Mouse (Mus musculus): Measurements from ENCODE around the gene Arr3. TPM values are rescaled to one million over a fixed set of nuclear protein-coding genes. Genes with fewer than 3 reads are reported as not detected.

Arr3 gene
- polyA plus RNA-seq (2014; fragmentation: Nextera tagmentation; extraction: Ambion mirVana), result 0.78 and 0.82 TPM in 2 replicates

DNA sequence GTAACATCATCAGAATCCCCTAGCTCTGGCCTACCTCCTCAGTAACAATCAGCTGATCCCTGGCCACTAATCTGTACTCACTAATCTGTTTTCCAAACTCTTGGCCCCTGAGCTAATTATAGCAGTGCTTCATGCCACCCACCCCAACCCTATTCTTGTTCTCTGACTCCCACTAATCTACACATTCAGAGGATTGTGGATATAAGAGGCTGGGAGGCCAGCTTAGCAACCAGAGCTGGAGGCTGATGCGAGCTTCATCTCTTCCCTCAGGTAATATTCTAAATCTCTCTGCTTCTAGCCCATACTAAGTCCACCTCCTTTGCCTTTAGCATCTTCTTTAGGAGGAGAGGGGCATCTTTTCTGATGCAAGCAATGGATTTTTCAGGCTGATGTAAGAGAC is at the start of gene Arr3:
Gene Arr3 (plus strand): TSS at position 184 of the 400 bp plus-strand sequence.
- Histone ChIP-seq H3K4me3 (ENCODE audit: control insufficient read depth in 1 of 2, insufficient read depth in 1 of 2, low read depth in 1 of 2, low read length in 2 of 2) (no peak within 1 kb of the TSS), H3K36me3 (ENCODE audit: control insufficient read depth, insufficient read depth, low read length) (no peaks in the 10 kb centered on the region), H3K4me2 (ENCODE audit: low read length) (no peak within 1 kb of the TSS), H3K27me3 (ENCODE audit: control insufficient read depth, insufficient read depth, low read length) (no peaks in the 10 kb centered on the region), H3K9ac (ENCODE audit: low read length) (no peak within 1 kb of the TSS), H3K27ac (replicated peaks in 1 of 2; ENCODE audit: control insufficient read depth in 1 of 2, insufficient read depth in 1 of 2, low read depth in 2 of 2, low read length in 2 of 2) (no peak within 1 kb of the TSS; a peak in 1 of 4 replicates), H3K9me3 (ENCODE audit: control insufficient read depth, low read length) (no peaks in the 10 kb centered on the region), H3K4me1 (ENCODE audit: control insufficient read depth in 2 of 2, insufficient read depth in 2 of 2, low read length in 2 of 2) (peaks cover 2 to 3% of the 10 kb centered on the region in 2 experiments; a peak in 2 of 4 replicates)
- 38% methylated on average over 1 of the region's 1 CpGs for WGBS
- no peak for ATAC-seq (ENCODE audit: insufficient number of reproducible peaks, insufficient read depth, low FRiP score, low read depth)

DNA sequence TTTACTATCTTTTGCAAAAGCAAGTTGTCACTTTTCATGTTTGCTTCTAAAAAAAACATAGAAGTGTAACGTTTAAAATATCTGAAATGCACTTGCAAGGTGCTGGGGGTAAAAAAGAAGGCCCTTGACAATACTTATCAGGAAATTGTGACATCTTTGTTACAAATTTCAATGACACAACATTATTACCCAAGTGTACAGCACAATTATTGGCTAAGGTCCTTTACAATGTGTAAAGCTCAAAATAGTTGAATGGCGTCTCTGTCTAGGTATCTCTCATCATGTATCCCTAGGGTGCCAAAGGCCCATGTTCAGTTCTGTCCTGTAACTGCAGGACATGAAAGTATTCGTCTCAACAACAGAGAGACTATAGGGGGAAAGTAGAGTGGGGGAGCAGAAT is 49.3 kb upstream of the Arr3 start:
- Histone ChIP-seq H3K4me1 (ENCODE audit: control insufficient read depth in 2 of 2, insufficient read depth in 2 of 2, low read length in 2 of 2) (no peaks in the 10 kb centered on the region), H3K27ac (replicated peaks in 1 of 2; ENCODE audit: control insufficient read depth in 1 of 2, insufficient read depth in 1 of 2, low read depth in 2 of 2, low read length in 2 of 2) (no peak overlapping the region), H3K9ac (ENCODE audit: low read length) (no peak overlapping the region), H3K27me3 (ENCODE audit: control insufficient read depth, insufficient read depth, low read length) (no peaks in the 10 kb centered on the region), H3K9me3 (ENCODE audit: control insufficient read depth, low read length) (no peaks in the 10 kb centered on the region), H3K4me3 (ENCODE audit: control insufficient read depth in 1 of 2, insufficient read depth in 1 of 2, low read depth in 1 of 2, low read length in 2 of 2) (no peak overlapping the region), H3K4me2 (ENCODE audit: low read length) (no peak overlapping the region), H3K36me3 (ENCODE audit: control insufficient read depth, insufficient read depth, low read length) (no peaks in the 10 kb centered on the region)
- whole genome bisulfite sequencing, result 61% methylated on average over 3 of the region's 3 CpGs
- no peak for ATAC-seq (ENCODE audit: insufficient number of reproducible peaks, insufficient read depth, low FRiP score, low read depth)

DNA sequence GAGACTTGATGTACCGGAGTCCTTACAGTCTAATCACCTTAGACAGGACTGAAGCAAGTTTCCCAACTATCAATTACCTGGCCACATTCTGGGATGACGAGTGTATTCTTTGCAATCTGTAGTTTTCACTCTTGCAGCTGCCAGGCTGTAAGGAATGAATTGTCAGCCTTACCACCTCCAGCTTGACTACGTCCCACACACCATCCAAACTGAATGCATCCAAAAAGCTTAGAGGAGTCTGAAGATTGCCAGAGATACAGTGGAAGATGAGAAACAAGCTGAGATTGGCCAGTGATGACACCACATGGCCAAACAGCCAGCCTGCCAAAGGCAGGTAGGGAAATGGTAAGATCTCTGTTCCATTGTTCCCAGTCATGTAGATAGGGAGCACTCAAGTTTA is 39.6 kb upstream of the Arr3 start:
- Histone ChIP-seq H3K4me1 (ENCODE audit: control insufficient read depth in 2 of 2, insufficient read depth in 2 of 2, low read length in 2 of 2) (no peaks in the 10 kb centered on the region), H3K9ac (ENCODE audit: low read length) (no peak overlapping the region), H3K36me3 (ENCODE audit: control insufficient read depth, insufficient read depth, low read length) (no peaks in the 10 kb centered on the region), H3K4me3 (ENCODE audit: control insufficient read depth in 1 of 2, insufficient read depth in 1 of 2, low read depth in 1 of 2, low read length in 2 of 2) (no peak overlapping the region), H3K9me3 (ENCODE audit: control insufficient read depth, low read length) (no peaks in the 10 kb centered on the region), H3K27me3 (ENCODE audit: control insufficient read depth, insufficient read depth, low read length) (no peaks in the 10 kb centered on the region), H3K27ac (replicated peaks in 1 of 2; ENCODE audit: control insufficient read depth in 1 of 2, insufficient read depth in 1 of 2, low read depth in 2 of 2, low read length in 2 of 2) (no peak overlapping the region), H3K4me2 (ENCODE audit: low read length) (no peak overlapping the region)
- no peak for ATAC-seq (ENCODE audit: insufficient number of reproducible peaks, insufficient read depth, low FRiP score, low read depth)
- WGBS, result 66% methylated on average over 3 of the region's 3 CpGs

DNA sequence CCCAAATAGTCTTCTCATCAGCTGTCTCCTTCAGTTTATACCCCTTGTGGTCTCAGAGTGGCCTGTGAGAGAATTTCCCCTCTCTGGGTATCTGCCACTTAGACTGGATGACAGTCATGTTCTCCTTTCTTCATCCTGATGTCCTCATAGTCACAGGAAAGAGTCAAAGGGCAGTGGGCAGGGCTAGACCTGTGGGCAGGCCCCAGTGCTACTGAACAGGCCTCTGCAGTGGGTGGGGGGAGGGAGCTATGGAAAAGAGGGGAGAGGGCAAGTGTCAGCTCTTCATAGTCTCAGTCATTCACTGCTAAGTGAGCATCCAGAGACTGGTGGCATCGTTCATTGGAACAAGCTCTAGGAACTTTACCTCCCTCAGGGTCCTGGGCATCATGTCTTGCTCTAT is 33.3 kb upstream of the Arr3 start, which contains the start of gene Awat1:
Gene Awat1 (plus strand): TSS at position 301 of the 400 bp plus-strand sequence.
- no peak within 1 kb of the TSS for H3K4me2 ChIP-seq (ENCODE audit: low read length)
- H3K4me1 ChIP-seq (ENCODE audit: control insufficient read depth in 2 of 2, insufficient read depth in 2 of 2, low read length in 2 of 2), result no peaks in the 10 kb centered on the region
- H3K27me3 ChIP-seq (ENCODE audit: control insufficient read depth, insufficient read depth, low read length), result no peaks in the 10 kb centered on the region
- H3K36me3 ChIP-seq (ENCODE audit: control insufficient read depth, insufficient read depth, low read length), result no peaks in the 10 kb centered on the region
- H3K4me3 ChIP-seq (ENCODE audit: control insufficient read depth in 1 of 2, insufficient read depth in 1 of 2, low read depth in 1 of 2, low read length in 2 of 2), result no peak within 1 kb of the TSS
- no peak for ATAC-seq (ENCODE audit: insufficient number of reproducible peaks, insufficient read depth, low FRiP score, low read depth)
- no peak within 1 kb of the TSS for H3K27ac ChIP-seq (replicated peaks in 1 of 2; ENCODE audit: control insufficient read depth in 1 of 2, insufficient read depth in 1 of 2, low read depth in 2 of 2, low read length in 2 of 2)
- 83% methylated on average over 1 of the region's 1 CpGs for WGBS
- no peak within 1 kb of the TSS for H3K9ac ChIP-seq (ENCODE audit: low read length)
- no peaks in the 10 kb centered on the region for H3K9me3 ChIP-seq (ENCODE audit: control insufficient read depth, low read length)

DNA sequence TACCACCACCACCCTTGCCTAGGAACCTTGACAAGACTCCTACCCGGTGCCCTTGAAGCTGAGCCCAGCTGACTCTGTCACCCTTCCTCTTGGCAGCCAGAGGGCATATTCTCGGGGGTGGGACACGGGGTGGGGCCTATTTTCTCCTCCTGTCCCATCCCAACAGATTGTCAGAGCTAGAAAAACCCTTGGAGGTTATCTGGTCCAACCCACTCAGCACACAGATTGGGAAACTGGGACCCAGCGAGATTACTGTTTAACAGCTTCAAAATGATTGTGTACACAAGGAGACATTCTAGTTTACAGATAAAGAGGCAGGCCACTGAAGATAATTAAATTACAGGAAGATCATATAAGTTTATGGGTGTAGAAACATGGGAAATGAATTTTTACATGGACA is 10.5 kb upstream of the Arr3 start, which contains the start of gene P2ry4:
Gene P2ry4 (minus strand): TSS at position 79 of the 400 bp plus-strand sequence.
- 36% methylated on average over 4 of the region's 4 CpGs for WGBS
- Histone ChIP-seq H3K4me1 (ENCODE audit: control insufficient read depth in 2 of 2, insufficient read depth in 2 of 2, low read length in 2 of 2) (no peaks in the 10 kb centered on the region), H3K36me3 (ENCODE audit: control insufficient read depth, insufficient read depth, low read length) (no peaks in the 10 kb centered on the region), H3K27ac (replicated peaks in 1 of 2; ENCODE audit: control insufficient read depth in 1 of 2, insufficient read depth in 1 of 2, low read depth in 2 of 2, low read length in 2 of 2) (no peak within 1 kb of the TSS), H3K4me3 (ENCODE audit: control insufficient read depth in 1 of 2, insufficient read depth in 1 of 2, low read depth in 1 of 2, low read length in 2 of 2) (no peak within 1 kb of the TSS), H3K4me2 (ENCODE audit: low read length) (no peak within 1 kb of the TSS), H3K9ac (ENCODE audit: low read length) (no peak within 1 kb of the TSS), H3K9me3 (ENCODE audit: control insufficient read depth, low read length) (no peaks in the 10 kb centered on the region), H3K27me3 (ENCODE audit: control insufficient read depth, insufficient read depth, low read length) (no peaks in the 10 kb centered on the region)
- no peak for ATAC-seq (ENCODE audit: insufficient number of reproducible peaks, insufficient read depth, low FRiP score, low read depth)

DNA sequence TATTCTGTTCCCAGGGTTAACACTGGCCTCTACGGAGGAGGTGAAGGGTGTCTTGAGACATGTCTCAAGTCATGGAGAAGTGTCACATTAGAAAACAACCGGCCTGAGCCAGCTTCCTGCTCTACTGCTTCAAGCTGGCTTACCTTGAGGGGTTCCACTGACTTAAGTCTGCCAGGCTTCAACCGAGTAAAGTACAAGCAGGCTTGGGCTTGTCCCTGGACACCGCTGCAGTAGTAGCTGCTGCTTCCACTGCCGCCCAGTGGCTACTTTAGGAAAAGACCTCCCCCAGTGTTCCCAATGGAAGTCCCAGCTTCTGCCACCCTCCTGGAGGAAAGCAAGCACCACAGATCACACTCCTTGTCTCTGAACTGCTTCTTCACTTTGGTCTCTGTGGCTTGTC is 7.9 kb upstream of the Arr3 start:
- Histone ChIP-seq H3K9me3 (ENCODE audit: control insufficient read depth, low read length) (no peaks in the 10 kb centered on the region), H3K4me1 (ENCODE audit: control insufficient read depth in 2 of 2, insufficient read depth in 2 of 2, low read length in 2 of 2) (no peaks in the 10 kb centered on the region), H3K9ac (ENCODE audit: low read length) (no peak overlapping the region), H3K4me3 (ENCODE audit: control insufficient read depth in 1 of 2, insufficient read depth in 1 of 2, low read depth in 1 of 2, low read length in 2 of 2) (no peak overlapping the region), H3K27ac (replicated peaks in 1 of 2; ENCODE audit: control insufficient read depth in 1 of 2, insufficient read depth in 1 of 2, low read depth in 2 of 2, low read length in 2 of 2) (no peak overlapping the region), H3K36me3 (ENCODE audit: control insufficient read depth, insufficient read depth, low read length) (no peaks in the 10 kb centered on the region), H3K4me2 (ENCODE audit: low read length) (no peak overlapping the region), H3K27me3 (ENCODE audit: control insufficient read depth, insufficient read depth, low read length) (no peaks in the 10 kb centered on the region)
- 16% methylated on average over 5 of the region's 5 CpGs for WGBS
- no peak for ATAC-seq (ENCODE audit: insufficient number of reproducible peaks, insufficient read depth, low FRiP score, low read depth)

DNA sequence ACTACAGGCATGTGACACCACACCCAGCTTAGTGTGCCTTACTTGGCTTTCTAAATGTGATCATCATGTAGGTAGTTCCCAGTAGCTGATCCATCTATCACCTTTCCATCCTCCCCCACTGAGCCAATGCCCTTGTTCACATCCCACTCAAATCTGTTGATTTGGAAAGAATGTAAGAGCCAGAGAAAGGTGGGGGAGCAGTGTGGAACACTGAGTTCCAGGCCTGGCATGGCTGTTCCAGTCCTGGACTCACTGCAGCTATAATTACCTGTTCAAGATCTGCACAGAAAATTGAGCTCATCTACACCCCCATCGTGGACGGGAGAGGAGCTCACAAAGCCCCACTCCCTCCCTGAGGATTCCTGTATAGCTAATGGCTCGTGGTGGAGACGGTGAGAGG is 5.5 kb upstream of the Arr3 start:
- H3K36me3 ChIP-seq (ENCODE audit: control insufficient read depth, insufficient read depth, low read length), result no peaks in the 10 kb centered on the region
- H3K4me2 ChIP-seq (ENCODE audit: low read length), result no peak overlapping the region
- no peak for ATAC-seq (ENCODE audit: insufficient number of reproducible peaks, insufficient read depth, low FRiP score, low read depth)
- no peak overlapping the region for H3K27ac ChIP-seq (replicated peaks in 1 of 2; ENCODE audit: control insufficient read depth in 1 of 2, insufficient read depth in 1 of 2, low read depth in 2 of 2, low read length in 2 of 2)
- H3K9me3 ChIP-seq (ENCODE audit: control insufficient read depth, low read length), result no peaks in the 10 kb centered on the region
- H3K4me3 ChIP-seq (ENCODE audit: control insufficient read depth in 1 of 2, insufficient read depth in 1 of 2, low read depth in 1 of 2, low read length in 2 of 2), result no peak overlapping the region
- 63% methylated on average over 4 of the region's 4 CpGs for WGBS
- 0 out of 4 replicates have a peak, but pooled peaks cover 0 to under 1% of the 10 kb centered on the region in 2 experiments for H3K4me1 ChIP-seq (ENCODE audit: control insufficient read depth in 2 of 2, insufficient read depth in 2 of 2, low read length in 2 of 2)
- no peak overlapping the region for H3K9ac ChIP-seq (ENCODE audit: low read length)
- H3K27me3 ChIP-seq (ENCODE audit: control insufficient read depth, insufficient read depth, low read length), result no peaks in the 10 kb centered on the region

DNA sequence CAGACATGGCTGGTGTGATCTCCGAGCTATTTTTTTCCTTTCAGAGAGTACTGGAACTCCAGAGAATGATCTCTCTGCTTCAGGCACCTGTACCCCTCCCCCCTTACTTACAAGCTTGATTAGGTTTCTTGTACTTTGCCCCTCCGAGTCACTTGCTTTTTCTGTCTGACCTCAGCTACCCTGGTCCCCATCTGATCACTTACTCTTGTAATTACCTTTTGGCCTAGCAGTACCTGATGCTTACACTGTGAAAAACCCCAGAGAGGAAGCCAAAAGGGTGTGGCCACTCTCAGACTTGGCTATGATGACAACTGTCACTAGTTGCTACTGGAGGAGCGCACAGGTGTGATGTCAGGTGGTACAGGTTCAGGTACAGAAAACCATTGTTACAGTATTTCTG is 13.2 kb downstream of the Arr3 start:
- no peak overlapping the region for H3K9ac ChIP-seq (ENCODE audit: low read length)
- H3K27ac ChIP-seq (replicated peaks in 1 of 2; ENCODE audit: control insufficient read depth in 1 of 2, insufficient read depth in 1 of 2, low read depth in 2 of 2, low read length in 2 of 2), result no peak overlapping the region
- H3K9me3 ChIP-seq (ENCODE audit: control insufficient read depth, low read length), result no peaks in the 10 kb centered on the region
- no peak overlapping the region for H3K4me3 ChIP-seq (ENCODE audit: control insufficient read depth in 1 of 2, insufficient read depth in 1 of 2, low read depth in 1 of 2, low read length in 2 of 2)
- H3K4me2 ChIP-seq (ENCODE audit: low read length), result no peak overlapping the region
- H3K27me3 ChIP-seq (ENCODE audit: control insufficient read depth, insufficient read depth, low read length), result no peaks in the 10 kb centered on the region
- H3K36me3 ChIP-seq (ENCODE audit: control insufficient read depth, insufficient read depth, low read length), result peaks cover 13% of the 10 kb centered on the region
- no peak for ATAC-seq (ENCODE audit: insufficient number of reproducible peaks, insufficient read depth, low FRiP score, low read depth)
- H3K4me1 ChIP-seq (ENCODE audit: control insufficient read depth in 2 of 2, insufficient read depth in 2 of 2, low read length in 2 of 2), result no peaks in the 10 kb centered on the region
- 52% methylated on average over 3 of the region's 3 CpGs for WGBS
